Mouse (Mus musculus) lung, embryonic 15.5 days (tissue): ENCODE measurements around the gene Obscn. TPM values are rescaled to one million over a fixed set of nuclear protein-coding genes. Genes with fewer than 3 reads are reported as not detected.

Source experiments
- ATAC-seq: fragments of 200-750 bp; cut with Nextera tagmentation; 2 replicates; pipeline ENCODE4 v1.8.0; 2017; ENCODE audit warnings: moderate number of reproducible peaks, borderline replicate concordance; ENCODE audit not compliant: low FRiP score, low TSS enrichment; ENCODE audit errors: extremely low read depth
- H3K27ac ChIP-seq: fragments of 300-500 bp; sonication (generic); 2 replicates; pipeline ENCODE4 v1.5.1; 2015; ENCODE audit warnings: moderate library complexity, mild to moderate bottlenecking, inconsistent platforms
- H3K27me3 ChIP-seq: fragments of 300-500 bp; sonication (generic); 2 replicates; pipeline ENCODE4 v1.6.1; 2015; ENCODE audit warnings: inconsistent platforms
- H3K36me3 ChIP-seq: fragments of 300-500 bp; sonication (generic); 2 replicates; pipeline ENCODE4 v1.6.1; 2015; ENCODE audit warnings: inconsistent platforms
- H3K4me1 ChIP-seq: fragments of 300-500 bp; sonication (generic); 2 replicates; pipeline ENCODE4 v1.6.1; 2015; ENCODE audit warnings: inconsistent platforms
- H3K4me2 ChIP-seq: fragments of 300-500 bp; sonication (generic); 2 replicates; pipeline ENCODE4 v1.6.1; 2015; ENCODE audit warnings: inconsistent platforms, mild to moderate bottlenecking, moderate library complexity
- H3K4me3 ChIP-seq: fragments of 300-500 bp; sonication (generic); 2 replicates; pipeline ENCODE4 v1.5.1; 2015; ENCODE audit warnings: mild to moderate bottlenecking, inconsistent platforms
- H3K9ac ChIP-seq: fragments of 300-500 bp; sonication (generic); 2 replicates; pipeline ENCODE4 v1.6.1; 2015; ENCODE audit warnings: inconsistent platforms
- H3K9me3 ChIP-seq: fragments of 300-500 bp; sonication (generic); 2 replicates; pipeline ENCODE4 v1.6.1; 2016; ENCODE audit warnings: inconsistent platforms
- WGBS: fragments of 180-500 bp; shearing (Covaris S2); methylation state at CpG from one replicate; pipeline ENCODE4 v1.1.7; 2015; 5-methylcytosine and 5-hydroxymethylcytosine counted together
- polyA plus RNA-seq: library from polyadenylated mRNA; unstranded; fragments of >200 nt; fragmentation: Nextera tagmentation; extraction: Ambion mirVana; gene quantifications from 2 replicates; pipeline ENCODE4 v1.2.1, GENCODE M21; 2015

Gene Obscn
- polyA plus RNA-seq, 1 experiment from 2014 or later: 3.0 TPM

GRCm38 (mm10) chr11:59094213-59094612 is 42.0 kb downstream of the Obscn start:
- Histone ChIP-seq H3K9ac (no peak overlapping the region), H3K27ac (no peak overlapping the region), H3K4me1 (no peaks in the 10 kb centered on the region), H3K4me3 (no peak overlapping the region), H3K36me3 (no peaks in the 10 kb centered on the region), H3K9me3 (no peaks in the 10 kb centered on the region), H3K4me2 (no peak overlapping the region), H3K27me3 (no peaks in the 10 kb centered on the region)
- WGBS: 67% methylated on average over 4 of the region's 4 CpGs
- no peak for ATAC-seq

- WGBS: 83% methylated on average over 10 of the region's 10 CpGs
- Histone ChIP-seq H3K4me1 (no peaks in the 10 kb centered on the region), H3K4me2 (no peak overlapping the region), H3K9ac (no peak overlapping the region), H3K4me3 (no peak overlapping the region), H3K36me3 (no peaks in the 10 kb centered on the region), H3K27ac (no peak overlapping the region), H3K9me3 (no peaks in the 10 kb centered on the region), H3K27me3 (no peaks in the 10 kb centered on the region)
- no peak for ATAC-seq
These were observed 48.6 kb downstream of the Obscn start for GRCm38 (mm10) chr11:59087581-59087980.

- Histone ChIP-seq H3K27me3 (no peaks in the 10 kb centered on the region), H3K4me2 (no peak overlapping the region), H3K36me3 (no peaks in the 10 kb centered on the region), H3K4me1 (no peaks in the 10 kb centered on the region), H3K27ac (no peak overlapping the region), H3K9me3 (no peaks in the 10 kb centered on the region), H3K9ac (no peak overlapping the region), H3K4me3 (no peak overlapping the region)
- no peak for ATAC-seq
- WGBS: 75% methylated on average over 5 of the region's 6 CpGs
These were observed 51.0 kb downstream of the Obscn start for GRCm38 (mm10) chr11:59085200-59085599.

GRCm38 (mm10) chr11:59083125-59083524 is 53.1 kb downstream of the Obscn start:
- no peaks in the 10 kb centered on the region for H3K4me1 ChIP-seq
- H3K27me3 ChIP-seq: no peaks in the 10 kb centered on the region
- no peak for ATAC-seq
- no peak overlapping the region for H3K4me2 ChIP-seq
- no peaks in the 10 kb centered on the region for H3K36me3 ChIP-seq
- no peak overlapping the region for H3K27ac ChIP-seq
- no peak overlapping the region for H3K9ac ChIP-seq
- 67% methylated on average over 3 of the region's 3 CpGs for WGBS
- H3K4me3 ChIP-seq: no peak overlapping the region
- H3K9me3 ChIP-seq: no peaks in the 10 kb centered on the region

GRCm38 (mm10) chr11:59078311-59078710 is 57.9 kb downstream of the Obscn start:
- Histone ChIP-seq H3K4me1 (no peaks in the 10 kb centered on the region), H3K27me3 (no peaks in the 10 kb centered on the region), H3K9me3 (no peaks in the 10 kb centered on the region), H3K36me3 (no peaks in the 10 kb centered on the region), H3K27ac (no peak overlapping the region), H3K4me2 (no peak overlapping the region), H3K9ac (no peak overlapping the region), H3K4me3 (no peak overlapping the region)
- no peak for ATAC-seq
- 82% methylated on average over 11 of the region's 11 CpGs for WGBS

- no peak overlapping the region for H3K4me3 ChIP-seq
- no peaks in the 10 kb centered on the region for H3K36me3 ChIP-seq
- no peak overlapping the region for H3K9ac ChIP-seq
- H3K27me3 ChIP-seq: no peaks in the 10 kb centered on the region
- no peaks in the 10 kb centered on the region for H3K9me3 ChIP-seq
- 79% methylated on average over 2 of the region's 2 CpGs for WGBS
- H3K4me2 ChIP-seq: no peak overlapping the region
- ATAC-seq: no peak
- no peak overlapping the region for H3K27ac ChIP-seq
- H3K4me1 ChIP-seq: no peaks in the 10 kb centered on the region
These were observed 65.9 kb downstream of the Obscn start for GRCm38 (mm10) chr11:59070321-59070720.

- no peak overlapping the region for H3K4me3 ChIP-seq
- H3K9me3 ChIP-seq: no peaks in the 10 kb centered on the region
- no peak overlapping the region for H3K9ac ChIP-seq
- H3K27me3 ChIP-seq: no peaks in the 10 kb centered on the region
- no peak overlapping the region for H3K27ac ChIP-seq
- no peak for ATAC-seq
- H3K4me2 ChIP-seq: no peak overlapping the region
- no peaks in the 10 kb centered on the region for H3K4me1 ChIP-seq
- no peaks in the 10 kb centered on the region for H3K36me3 ChIP-seq
- WGBS: 75% methylated on average over 8 of the region's 8 CpGs
These were observed 67.3 kb downstream of the Obscn start for GRCm38 (mm10) chr11:59068922-59069321.

- Histone ChIP-seq H3K27ac (no peak overlapping the region), H3K4me1 (no peaks in the 10 kb centered on the region), H3K4me2 (no peak overlapping the region), H3K36me3 (no peaks in the 10 kb centered on the region), H3K9me3 (no peaks in the 10 kb centered on the region), H3K9ac (no peak overlapping the region), H3K27me3 (no peaks in the 10 kb centered on the region), H3K4me3 (no peak overlapping the region)
- WGBS: 61% methylated on average over 1 of the region's 1 CpGs
- no peak for ATAC-seq
These were observed 67.8 kb downstream of the Obscn start for GRCm38 (mm10) chr11:59068433-59068832.

GRCm38 (mm10) chr11:59067921-59068320 is 68.3 kb downstream of the Obscn start:
- H3K4me3 ChIP-seq: no peak overlapping the region
- H3K27me3 ChIP-seq: no peaks in the 10 kb centered on the region
- H3K9me3 ChIP-seq: no peaks in the 10 kb centered on the region
- WGBS: 78% methylated on average over 9 of the region's 9 CpGs
- H3K27ac ChIP-seq: no peak overlapping the region
- no peak for ATAC-seq
- H3K4me2 ChIP-seq: no peak overlapping the region
- no peaks in the 10 kb centered on the region for H3K4me1 ChIP-seq
- H3K36me3 ChIP-seq: no peaks in the 10 kb centered on the region
- H3K9ac ChIP-seq: no peak overlapping the region

- no peaks in the 10 kb centered on the region for H3K27me3 ChIP-seq
- no peaks in the 10 kb centered on the region for H3K9me3 ChIP-seq
- H3K4me1 ChIP-seq: no peaks in the 10 kb centered on the region
- no peak overlapping the region for H3K27ac ChIP-seq
- no peak for ATAC-seq
- H3K9ac ChIP-seq: no peak overlapping the region
- H3K4me2 ChIP-seq: no peak overlapping the region
- 51% methylated on average over 3 of the region's 3 CpGs for WGBS
- H3K4me3 ChIP-seq: no peak overlapping the region
- H3K36me3 ChIP-seq: no peaks in the 10 kb centered on the region
These were observed 78.2 kb downstream of the Obscn start for GRCm38 (mm10) chr11:59058025-59058424.

GRCm38 (mm10) chr11:59051031-59051430 is 85.2 kb downstream of the Obscn start:
- Histone ChIP-seq H3K4me3 (no peak overlapping the region), H3K27ac (no peak overlapping the region), H3K9ac (no peak overlapping the region), H3K9me3 (no peaks in the 10 kb centered on the region), H3K36me3 (no peaks in the 10 kb centered on the region), H3K4me1 (no peaks in the 10 kb centered on the region), H3K4me2 (no peak overlapping the region), H3K27me3 (no peaks in the 10 kb centered on the region)
- ATAC-seq: no peak
- WGBS: 62% methylated on average over 9 of the region's 9 CpGs

GRCm38 (mm10) chr11:59044703-59045330 is 91.4 kb downstream of the Obscn start:
- WGBS: 84% methylated on average over 15 of the region's 15 CpGs
- ATAC-seq: no peak

GRCm38 (mm10) chr11:59029003-59029402 is 107.2 kb downstream of the Obscn start:
- Histone ChIP-seq H3K9ac (no peak overlapping the region), H3K4me2 (no peak overlapping the region), H3K9me3 (no peaks in the 10 kb centered on the region), H3K27me3 (no peaks in the 10 kb centered on the region), H3K4me1 (no peaks in the 10 kb centered on the region), H3K27ac (no peak overlapping the region), H3K36me3 (no peaks in the 10 kb centered on the region), H3K4me3 (no peak overlapping the region)
- no peak for ATAC-seq
- WGBS: 86% methylated on average over 13 of the region's 13 CpGs

More at GRCm38 (mm10) chr11:59044703-59045330, 91.4 kb downstream of the Obscn start:
- H3K9me3 ChIP-seq: no peaks in the 10 kb centered on the region
- no peaks in the 10 kb centered on the region for H3K27me3 ChIP-seq
- H3K4me1 ChIP-seq: no peaks in the 10 kb centered on the region
- H3K4me3 ChIP-seq: no peak overlapping the region
- no peaks in the 10 kb centered on the region for H3K36me3 ChIP-seq
- H3K9ac ChIP-seq: no peak overlapping the region
- no peak overlapping the region for H3K4me2 ChIP-seq
- H3K27ac ChIP-seq: no peak overlapping the region
